Mouse (Mus musculus) C2C12 (cell line): ENCODE results near the gene Gstm7.

Experiments used
- CTCF ChIP-seq: IDR thresholded peaks from one replicate; pipeline ENCODE4 v1.5.1; 2011; ENCODE audit not compliant: control insufficient read depth, insufficient read depth, insufficient read length
- MYOD1 ChIP-seq: IDR thresholded peaks from one replicate; pipeline ENCODE4 v1.6.1; 2011; ENCODE audit warnings: low read depth; ENCODE audit not compliant: control insufficient read depth, insufficient read length

DNA sequence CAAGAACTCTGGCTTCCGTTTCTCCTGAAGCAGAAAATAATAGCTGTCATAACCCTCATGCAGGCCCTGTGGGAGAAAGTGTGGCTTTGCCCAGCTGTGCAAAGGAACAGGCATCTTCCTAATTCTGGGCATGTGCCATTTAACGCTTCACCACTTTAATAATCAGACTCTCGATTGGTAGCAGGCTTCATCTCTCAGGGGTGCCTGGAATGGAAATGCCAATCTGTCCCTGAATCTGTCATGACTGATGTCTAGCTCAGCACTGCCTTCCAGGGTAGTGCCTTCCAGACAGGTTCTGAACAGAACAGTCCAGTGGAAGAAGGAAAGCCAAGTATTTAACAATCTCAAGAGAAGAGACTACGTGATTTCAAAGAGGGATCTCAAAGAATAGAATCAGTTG is 9.6 kb upstream of the Gstm7 start:
- no peak for TF ChIP-seq CTCF
- TF ChIP-seq MYOD1 = no peak
